Mouse (Mus musculus) stomach, embryonic 16.5 days (tissue): ENCODE results near the gene Psmb7. TPM values are rescaled to one million over a fixed set of nuclear protein-coding genes. Genes with fewer than 3 reads are reported as not detected.
A peak's percentile ranks its signal among the peaks of the same experiment; 100 is the strongest.

ENCODE experiments used
- ATAC-seq: fragments of 200-750 bp; cut with Nextera tagmentation; 2 replicates; pipeline ENCODE4 v1.8.0; 2017; ENCODE audit warnings: moderate number of reproducible peaks, moderate TSS enrichment; ENCODE audit not compliant: insufficient read depth, low FRiP score
- H3K27ac ChIP-seq: fragments of 300-500 bp; sonication (generic); 2 replicates; pipeline ENCODE4 v1.5.1; 2014; ENCODE audit warnings: low read length
- H3K27me3 ChIP-seq: fragments of 300-500 bp; sonication (generic); 2 replicates; pipeline ENCODE4 v1.6.1; 2014; ENCODE audit warnings: low read length, control low read depth, mixed read lengths; ENCODE audit not compliant: control insufficient read depth, insufficient read depth
- H3K36me3 ChIP-seq: fragments of 300-500 bp; sonication (generic); 2 replicates; pipeline ENCODE4 v1.6.1; 2014; ENCODE audit warnings: low read length; ENCODE audit not compliant: control insufficient read depth, insufficient read depth
- H3K4me1 ChIP-seq: fragments of 300-500 bp; sonication (generic); 2 replicates; pipeline ENCODE4 v1.6.1; 2014; ENCODE audit warnings: low read length, control low read depth, mixed read lengths; ENCODE audit not compliant: control insufficient read depth, insufficient read depth
- H3K4me2 ChIP-seq: fragments of 300-500 bp; sonication (generic); 2 replicates; pipeline ENCODE4 v1.6.1; 2014; ENCODE audit warnings: low read depth, low read length, mixed read lengths
- H3K4me3 ChIP-seq: fragments of 300-500 bp; sonication (generic); replicated peaks from 2 replicates; pipeline ENCODE4 v1.5.1; 2014; ENCODE audit warnings: mild to moderate bottlenecking, low read length
- H3K9ac ChIP-seq: fragments of 300-500 bp; sonication (generic); 2 replicates; pipeline ENCODE4 v1.6.1; 2014; ENCODE audit warnings: low read length
- H3K9me3 ChIP-seq: fragments of 300-500 bp; sonication (generic); replicated peaks from 2 replicates; pipeline ENCODE4 v1.6.1; 2016; ENCODE audit warnings: low read length, control low read depth; ENCODE audit not compliant: control insufficient read depth
- WGBS: fragments of 180-500 bp; shearing (Covaris S2); extraction: QIAGEN DNeasy Blood & Tissue Kit; methylation state at CpG from one replicate; pipeline ENCODE4 v1.1.7; 2014; 5-methylcytosine and 5-hydroxymethylcytosine counted together
- polyA plus RNA-seq: library from polyadenylated mRNA; unstranded; fragments of >200 nt; fragmentation: Nextera tagmentation; extraction: Ambion mirVana; gene quantifications from 2 replicates; pipeline ENCODE4 v1.2.1, GENCODE M21; 2015

Gene Psmb7
- polyA plus RNA-seq, 1 experiment from 2014 or later, result 213 TPM

GRCm38 (mm10) chr2:38591751-38592459, 52.0 kb downstream of the Psmb7 start:
- no peaks in the 10 kb centered on the region for H3K4me1 ChIP-seq
- no peak overlapping the region for H3K4me2 ChIP-seq
- WGBS, result 58% methylated on average over 6 of the region's 6 CpGs
- no peak overlapping the region for H3K27ac ChIP-seq
- no peak overlapping the region for H3K9ac ChIP-seq
- H3K9me3 ChIP-seq, result no peaks in the 10 kb centered on the region
- no peaks in the 10 kb centered on the region for H3K27me3 ChIP-seq
- peaks cover 7% of the 10 kb centered on the region; the same call in 1 of the 2 replicates for H3K36me3 ChIP-seq
- ATAC-seq, result no peak
- H3K4me3 ChIP-seq, result no peak overlapping the region

- Histone ChIP-seq H3K9me3 (no peaks in the 10 kb centered on the region), H3K4me3 (no peak overlapping the region), H3K36me3 (peaks cover 11% of the 10 kb centered on the region; the same call in 1 of the 2 replicates), H3K27me3 (no peaks in the 10 kb centered on the region), H3K9ac (no peak overlapping the region), H3K27ac (no peak overlapping the region), H3K4me2 (no peak overlapping the region), H3K4me1 (no peaks in the 10 kb centered on the region)
- 61% methylated on average over 6 of the region's 6 CpGs for WGBS
- ATAC-seq, result no peak
These were observed 57.2 kb downstream of the Psmb7 start for GRCm38 (mm10) chr2:38586733-38587132.

- H3K36me3 ChIP-seq, result peaks cover 7% of the 10 kb centered on the region; the same call in 1 of the 2 replicates
- H3K27me3 ChIP-seq, result no peaks in the 10 kb centered on the region
- 43% methylated on average over 5 of the region's 5 CpGs for WGBS
- no peaks in the 10 kb centered on the region for H3K4me1 ChIP-seq
- no peak overlapping the region for H3K27ac ChIP-seq
- H3K4me2 ChIP-seq, result no peak overlapping the region
- H3K4me3 ChIP-seq, result no peak overlapping the region
- no peak for ATAC-seq
- H3K9me3 ChIP-seq, result no peaks in the 10 kb centered on the region
- H3K9ac ChIP-seq, result no peak overlapping the region
These were observed 58.5 kb downstream of the Psmb7 start for GRCm38 (mm10) chr2:38585379-38585736.

- Histone ChIP-seq H3K9me3 (no peaks in the 10 kb centered on the region), H3K4me1 (no peaks in the 10 kb centered on the region), H3K36me3 (peaks cover 8% of the 10 kb centered on the region; the same call in 1 of the 2 replicates), H3K4me3 (no peak overlapping the region), H3K27ac (no peak overlapping the region), H3K27me3 (no peaks in the 10 kb centered on the region), H3K9ac (no peak overlapping the region), H3K4me2 (no peak overlapping the region)
- ATAC-seq, result no peak
- WGBS, result 56% methylated on average over 13 of the region's 13 CpGs
These were observed 59.1 kb downstream of the Psmb7 start for GRCm38 (mm10) chr2:38584514-38585378.

GRCm38 (mm10) chr2:38583982-38584381, 59.9 kb downstream of the Psmb7 start:
- no peaks in the 10 kb centered on the region for H3K27me3 ChIP-seq
- H3K27ac ChIP-seq, result no peak overlapping the region
- H3K4me3 ChIP-seq, result no peak overlapping the region
- H3K9ac ChIP-seq, result no peak overlapping the region
- no peak overlapping the region for H3K4me2 ChIP-seq
- H3K4me1 ChIP-seq, result no peaks in the 10 kb centered on the region
- 51% methylated on average over 2 of the region's 2 CpGs for WGBS
- ATAC-seq, result no peak
- peaks cover 10% of the 10 kb centered on the region; the same call in 1 of the 2 replicates for H3K36me3 ChIP-seq
- H3K9me3 ChIP-seq, result no peaks in the 10 kb centered on the region

GRCm38 (mm10) chr2:38579528-38579927, 64.4 kb downstream of the Psmb7 start:
- Histone ChIP-seq H3K9me3 (no peaks in the 10 kb centered on the region), H3K36me3 (0 out of 2 replicates have a peak, but pooled peaks cover 6% of the 10 kb centered on the region), H3K4me2 (no peak overlapping the region), H3K27ac (no peak overlapping the region), H3K27me3 (no peaks in the 10 kb centered on the region), H3K9ac (no peak overlapping the region), H3K4me1 (0 out of 2 replicates have a peak, but pooled peaks cover 2% of the 10 kb centered on the region), H3K4me3 (no peak overlapping the region)
- no peak for ATAC-seq
- 53% methylated on average over 1 of the region's 1 CpGs for WGBS

- H3K27me3 ChIP-seq, result no peaks in the 10 kb centered on the region
- peak; percentile 39; the same call in 1 of the 2 replicates for ATAC-seq
- 0 out of 2 replicates have a peak, but pooled peaks cover 6% of the 10 kb centered on the region for H3K36me3 ChIP-seq
- no peak overlapping the region; the same call in 1 of the 2 replicates for H3K27ac ChIP-seq
- H3K4me1 ChIP-seq, result 0 out of 2 replicates have a peak, but pooled peaks cover 2% of the 10 kb centered on the region
- H3K4me3 ChIP-seq, result no peak overlapping the region
- no peak overlapping the region for H3K9ac ChIP-seq
- no peak overlapping the region for H3K4me2 ChIP-seq
- H3K9me3 ChIP-seq, result no peaks in the 10 kb centered on the region
- WGBS, result 57% methylated on average over 13 of the region's 13 CpGs
These were observed 65.0 kb downstream of the Psmb7 start for GRCm38 (mm10) chr2:38578602-38579521.

GRCm38 (mm10) chr2:38574697-38575096, 69.2 kb downstream of the Psmb7 start:
- no peaks in the 10 kb centered on the region for H3K9me3 ChIP-seq
- no peak overlapping the region for H3K27ac ChIP-seq
- peaks cover 27% of the 10 kb centered on the region; the same call in 1 of the 2 replicates for H3K36me3 ChIP-seq
- 82% methylated on average over 2 of the region's 2 CpGs for WGBS
- no peak overlapping the region for H3K4me2 ChIP-seq
- no peak overlapping the region for H3K4me3 ChIP-seq
- H3K4me1 ChIP-seq, result 0 out of 2 replicates have a peak, but pooled peaks cover 2% of the 10 kb centered on the region
- no peak for ATAC-seq
- H3K9ac ChIP-seq, result no peak overlapping the region
- no peaks in the 10 kb centered on the region for H3K27me3 ChIP-seq
